Mouse (Mus musculus): ENCODE results near the gene Dennd6b. TPM values are rescaled to one million over a fixed set of nuclear protein-coding genes. Genes with fewer than 3 reads are reported as not detected.

Dennd6b gene
- polyA plus RNA-seq, 1 experiment from 2014 or later, result 93.7 TPM

DNA sequence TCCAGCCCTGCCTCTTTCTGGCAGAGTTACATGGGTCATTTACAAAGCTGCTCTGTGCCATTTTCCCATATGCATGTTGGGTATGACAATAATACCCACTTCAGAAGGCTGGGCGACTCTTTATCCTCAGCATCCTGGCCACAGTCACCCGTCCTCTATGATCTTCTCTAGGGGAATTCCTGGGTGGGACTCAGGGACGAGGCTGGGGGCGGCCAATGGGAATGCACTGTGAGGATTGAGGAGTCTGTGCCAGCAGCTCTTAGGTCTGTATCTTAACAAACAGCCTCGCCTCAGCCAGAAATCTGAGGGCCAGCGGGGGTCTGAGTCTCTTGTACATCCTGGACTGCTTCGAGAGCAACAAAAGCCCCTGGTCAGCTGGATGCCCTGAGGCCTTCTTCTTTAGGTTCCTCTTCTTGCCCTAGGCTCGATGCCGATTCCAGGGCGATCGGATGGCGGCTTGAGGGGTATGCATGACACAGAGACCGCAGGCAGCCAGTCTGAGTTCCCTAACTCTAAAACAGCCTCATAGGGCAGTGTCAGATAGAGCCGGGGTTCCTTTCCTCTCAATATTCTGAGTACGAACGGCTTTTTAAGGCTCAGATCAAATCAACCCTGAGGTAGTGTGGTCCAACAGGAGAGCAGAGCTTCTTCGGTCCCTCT, 23.9 kb downstream of the Dennd6b start:
- Histone ChIP-seq H3K27ac (replicated peaks) (peak overlapping the region; percentile 80), H3K27me3 (no peaks in the 10 kb centered on the region), H3K36me3 (peaks cover 14% of the 10 kb centered on the region), H3K9me3 (no peaks in the 10 kb centered on the region), H3K9ac (peak overlapping the region; percentile 60), H3K4me3 (peak overlapping the region; percentile 51), H3K4me2 (peak overlapping the region; percentile 99), H3K4me1 (replicated peaks) (peaks cover 86% of the 10 kb centered on the region)
- no peak for ATAC-seq (ENCODE audit: low FRiP score, low read depth)
- 24% methylated on average over 17 of the region's 17 CpGs for WGBS

DNA sequence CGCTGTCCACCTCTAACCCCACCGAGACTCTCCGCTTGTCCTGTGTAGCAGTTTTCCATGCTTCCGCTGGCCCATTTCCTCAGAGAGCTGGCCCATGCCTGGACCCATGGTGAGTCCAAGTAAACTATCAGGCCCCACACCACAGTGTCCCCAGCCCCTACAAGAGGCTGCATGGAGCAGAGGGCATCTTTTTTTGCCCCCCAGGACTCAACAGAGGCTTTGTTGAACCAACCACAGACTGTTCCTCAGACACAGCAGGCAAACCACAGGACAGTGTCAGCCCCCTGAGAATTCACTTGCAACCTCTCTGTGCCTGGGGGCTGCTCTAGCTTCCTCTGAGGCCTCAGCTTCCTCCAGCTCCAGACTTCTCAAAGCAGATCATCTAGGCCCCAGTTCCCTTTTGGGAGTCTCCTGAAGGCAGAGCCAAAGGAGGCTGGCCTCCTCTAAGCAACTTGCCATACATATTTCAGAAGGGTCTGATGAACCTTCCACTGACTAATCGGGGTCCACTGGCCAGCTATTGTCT, 24.7 kb downstream of the Dennd6b start:
- 75% methylated on average over 5 of the region's 5 CpGs for WGBS
- H3K27ac ChIP-seq (replicated peaks), result no peak overlapping the region
- H3K9ac ChIP-seq, result no peak overlapping the region
- H3K4me2 ChIP-seq, result peak overlapping the region; percentile 99; the same call in 1 of the 2 replicates
- peaks cover 78% of the 10 kb centered on the region for H3K4me1 ChIP-seq (replicated peaks)
- no peaks in the 10 kb centered on the region for H3K9me3 ChIP-seq
- peaks cover 22% of the 10 kb centered on the region for H3K36me3 ChIP-seq
- no peaks in the 10 kb centered on the region for H3K27me3 ChIP-seq
- ATAC-seq (ENCODE audit: low FRiP score, low read depth), result no peak
- no peak overlapping the region for H3K4me3 ChIP-seq

DNA sequence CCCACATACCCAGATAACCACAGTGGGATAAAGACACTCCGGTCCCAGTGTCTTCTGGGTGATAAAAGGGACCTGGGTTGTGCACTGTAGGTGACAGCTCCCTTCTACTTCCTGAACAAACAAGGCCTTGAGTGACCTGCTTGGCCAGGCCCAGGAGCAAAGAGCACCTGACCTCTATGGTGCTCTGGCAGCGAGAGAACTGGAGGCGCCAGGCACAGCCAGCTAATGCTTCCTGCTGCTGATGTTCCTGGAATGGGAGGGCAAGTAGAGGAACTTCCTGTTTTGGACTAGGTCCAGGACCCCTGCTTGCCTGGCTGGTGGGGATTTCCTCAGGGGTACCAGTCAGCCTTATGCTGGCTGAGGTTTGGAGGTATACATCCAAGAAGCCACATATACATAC, 26.2 kb downstream of the Dennd6b start:
- Histone ChIP-seq H3K9me3 (no peaks in the 10 kb centered on the region), H3K4me1 (replicated peaks) (peaks cover 63% of the 10 kb centered on the region), H3K36me3 (peaks cover 37% of the 10 kb centered on the region), H3K4me2 (no peak overlapping the region), H3K27ac (replicated peaks) (peak overlapping the region; percentile 58; the same call in 1 of the 2 replicates), H3K27me3 (no peaks in the 10 kb centered on the region), H3K9ac (no peak overlapping the region), H3K4me3 (no peak overlapping the region)
- WGBS, result 66% methylated on average over 3 of the region's 3 CpGs
- no peak for ATAC-seq (ENCODE audit: low FRiP score, low read depth)

GRCm38 (mm10) chr15:89169431-89169830, 26.9 kb downstream of the Dennd6b start:
- H3K27me3 ChIP-seq, result no peaks in the 10 kb centered on the region
- no peak overlapping the region for H3K9ac ChIP-seq
- H3K4me3 ChIP-seq, result no peak overlapping the region
- peak overlapping the region; percentile 59 for H3K27ac ChIP-seq (replicated peaks)
- 6% methylated on average over 10 of the region's 10 CpGs for WGBS
- peaks cover 43% of the 10 kb centered on the region for H3K36me3 ChIP-seq
- H3K4me2 ChIP-seq, result peak overlapping the region; percentile 20
- H3K9me3 ChIP-seq, result no peaks in the 10 kb centered on the region
- ATAC-seq (ENCODE audit: low FRiP score, low read depth), result peak; percentile 29; the same call in 1 of the 2 replicates
- peaks cover 57% of the 10 kb centered on the region for H3K4me1 ChIP-seq (replicated peaks)

DNA sequence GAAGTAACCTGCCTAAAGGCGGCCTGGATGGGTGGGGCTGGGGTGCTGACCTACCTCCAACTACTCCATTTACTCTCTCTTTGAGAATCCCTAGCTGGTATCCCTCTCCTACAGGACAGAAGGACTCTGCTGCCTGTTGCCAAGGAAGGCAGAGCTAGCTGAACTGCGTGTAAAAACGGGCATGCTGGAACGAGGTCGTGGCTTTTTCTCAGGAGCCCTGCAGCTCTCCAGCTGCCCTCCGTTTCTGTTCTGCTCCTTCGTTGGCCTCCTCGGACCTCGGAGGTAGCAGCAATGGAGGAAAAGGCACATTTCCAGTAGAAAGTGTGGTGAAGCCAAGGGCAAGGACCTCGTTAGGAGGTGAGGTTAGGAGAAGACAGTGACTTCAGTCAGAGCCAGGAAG, 27.4 kb downstream of the Dennd6b start:
- Histone ChIP-seq H3K4me2 (peak overlapping the region; percentile 20), H3K4me3 (no peak overlapping the region), H3K9me3 (no peaks in the 10 kb centered on the region), H3K4me1 (replicated peaks) (peaks cover 51% of the 10 kb centered on the region), H3K27me3 (no peaks in the 10 kb centered on the region), H3K9ac (no peak overlapping the region), H3K27ac (replicated peaks) (peak overlapping the region; percentile 59), H3K36me3 (peaks cover 48% of the 10 kb centered on the region)
- WGBS, result 52% methylated on average over 10 of the region's 10 CpGs
- ATAC-seq (ENCODE audit: low FRiP score, low read depth), result no peak

GRCm38 (mm10) chr15:89165478-89165877, 30.8 kb downstream of the Dennd6b start:
- H3K4me3 ChIP-seq, result no peak overlapping the region
- H3K4me1 ChIP-seq (replicated peaks), result peaks cover 19% of the 10 kb centered on the region
- no peaks in the 10 kb centered on the region for H3K9me3 ChIP-seq
- H3K4me2 ChIP-seq, result no peak overlapping the region
- no peak for ATAC-seq (ENCODE audit: low FRiP score, low read depth)
- no peaks in the 10 kb centered on the region for H3K27me3 ChIP-seq
- H3K27ac ChIP-seq (replicated peaks), result no peak overlapping the region
- WGBS, result 94% methylated on average over 12 of the region's 12 CpGs
- peaks cover 83% of the 10 kb centered on the region for H3K36me3 ChIP-seq
- no peak overlapping the region for H3K9ac ChIP-seq

DNA sequence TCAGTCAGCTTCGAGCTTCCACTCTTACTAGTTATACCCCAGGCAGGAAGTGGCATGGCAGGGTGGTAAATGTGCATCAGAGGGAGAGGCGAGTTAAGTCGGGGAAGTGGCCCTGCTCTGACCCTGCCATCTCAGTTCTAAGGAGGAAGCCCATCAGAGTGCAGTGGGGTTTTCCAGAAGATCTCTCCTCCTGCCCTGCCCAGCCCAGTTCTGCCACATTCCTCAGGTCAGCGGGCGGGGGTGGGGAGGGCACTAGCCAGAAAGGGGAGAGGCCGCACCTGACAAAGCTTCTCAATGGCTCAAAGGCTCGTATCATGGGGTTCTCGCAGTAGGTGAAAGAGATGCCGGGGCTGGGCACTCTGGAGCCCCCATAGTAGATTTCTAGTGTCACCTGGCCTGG, 34.9 kb downstream of the Dennd6b start:
- no peaks in the 10 kb centered on the region for H3K4me1 ChIP-seq (replicated peaks)
- H3K27me3 ChIP-seq, result no peaks in the 10 kb centered on the region
- no peak overlapping the region for H3K4me2 ChIP-seq
- ATAC-seq (ENCODE audit: low FRiP score, low read depth), result no peak
- H3K36me3 ChIP-seq, result peaks cover 100% of the 10 kb centered on the region
- no peak overlapping the region for H3K9ac ChIP-seq
- WGBS, result 94% methylated on average over 9 of the region's 9 CpGs
- no peaks in the 10 kb centered on the region for H3K9me3 ChIP-seq
- no peak overlapping the region for H3K27ac ChIP-seq (replicated peaks)
- H3K4me3 ChIP-seq, result no peak overlapping the region

- ATAC-seq (ENCODE audit: low FRiP score, low read depth), result no peak
- 94% methylated on average over 16 of the region's 16 CpGs for WGBS
- Histone ChIP-seq H3K36me3 (peaks cover 97% of the 10 kb centered on the region), H3K27me3 (no peaks in the 10 kb centered on the region), H3K4me2 (no peak overlapping the region), H3K9me3 (no peaks in the 10 kb centered on the region), H3K27ac (replicated peaks) (no peak overlapping the region), H3K4me1 (replicated peaks) (no peaks in the 10 kb centered on the region), H3K9ac (no peak overlapping the region), H3K4me3 (no peak overlapping the region)
Measured at GRCm38 (mm10) chr15:89158516-89158915, 37.8 kb downstream of the Dennd6b start.

DNA sequence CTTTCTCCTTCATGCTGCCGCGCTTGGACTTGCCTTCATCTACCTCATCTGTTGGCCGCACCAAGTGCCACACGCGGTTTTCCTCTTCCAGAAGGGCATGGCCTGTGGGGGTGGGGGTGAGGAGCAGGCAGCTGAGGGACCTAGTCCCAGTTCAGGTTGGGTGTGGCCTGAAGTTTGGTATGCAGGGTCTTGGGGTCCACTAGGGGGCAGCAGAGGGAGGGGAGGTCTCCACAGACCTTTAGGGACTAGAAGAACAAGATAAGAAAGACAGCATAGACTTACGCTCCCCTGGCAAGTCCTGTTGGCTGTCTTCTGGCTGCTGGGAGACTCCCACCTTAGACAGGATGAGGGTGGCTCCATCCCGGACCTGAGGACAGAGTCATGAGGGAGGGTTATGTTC, 38.3 kb downstream of the Dennd6b start:
- WGBS, result 74% methylated on average over 7 of the region's 7 CpGs
- no peak for ATAC-seq (ENCODE audit: low FRiP score, low read depth)

DNA sequence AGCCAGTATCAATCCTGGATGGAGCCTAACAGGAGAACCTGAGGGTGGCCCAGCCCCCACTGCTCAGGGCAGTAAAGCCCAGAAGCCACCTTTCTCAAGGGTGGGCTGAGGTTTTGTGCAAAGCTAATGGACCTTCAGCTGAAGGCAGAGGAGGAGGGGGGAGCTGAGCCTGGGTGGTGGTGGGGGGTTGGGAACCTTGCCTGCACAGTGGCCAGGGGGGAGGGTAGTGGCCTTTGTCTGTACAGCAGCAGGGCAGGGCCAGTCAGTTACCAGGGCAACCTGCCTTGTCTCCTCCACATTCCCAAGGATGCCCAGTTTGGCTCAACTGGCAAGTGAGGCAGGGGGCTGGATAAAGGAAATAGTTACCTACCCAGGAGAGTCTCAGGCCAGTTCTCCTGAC, 44.0 kb downstream of the Dennd6b start:
- H3K4me1 ChIP-seq (replicated peaks), result peaks cover 33% of the 10 kb centered on the region
- ATAC-seq (ENCODE audit: low FRiP score, low read depth), result no peak
- H3K9ac ChIP-seq, result 0 out of 2 replicates have a peak overlapping the region, but pooled peaks have one; percentile 7
- peak overlapping the region; percentile 57 for H3K27ac ChIP-seq (replicated peaks)
- H3K4me3 ChIP-seq, result no peak overlapping the region
- peaks cover 35% of the 10 kb centered on the region for H3K36me3 ChIP-seq
- H3K4me2 ChIP-seq, result no peak overlapping the region
- no peaks in the 10 kb centered on the region for H3K9me3 ChIP-seq
- no peaks in the 10 kb centered on the region for H3K27me3 ChIP-seq

More for the DNA sequence above, 38.3 kb downstream of the Dennd6b start:
- H3K27ac ChIP-seq (replicated peaks), result no peak overlapping the region
- H3K4me2 ChIP-seq, result no peak overlapping the region
- H3K4me3 ChIP-seq, result no peak overlapping the region
- no peaks in the 10 kb centered on the region for H3K4me1 ChIP-seq (replicated peaks)
- H3K36me3 ChIP-seq, result peaks cover 92% of the 10 kb centered on the region
- no peaks in the 10 kb centered on the region for H3K27me3 ChIP-seq
- no peaks in the 10 kb centered on the region for H3K9me3 ChIP-seq
- H3K9ac ChIP-seq, result no peak overlapping the region

- Histone ChIP-seq H3K9ac (peak overlapping the region; percentile 82), H3K36me3 (peaks cover 12% of the 10 kb centered on the region), H3K27me3 (no peaks in the 10 kb centered on the region), H3K4me1 (replicated peaks) (peaks cover 49% of the 10 kb centered on the region), H3K4me3 (peak overlapping the region; percentile 82), H3K27ac (replicated peaks) (peak overlapping the region; percentile 91), H3K9me3 (no peaks in the 10 kb centered on the region), H3K4me2 (peak overlapping the region; percentile 85)
- 5% methylated on average over 13 of the region's 13 CpGs for WGBS
- no peak for ATAC-seq (ENCODE audit: low FRiP score, low read depth)
Measured at GRCm38 (mm10) chr15:89150041-89150390, 46.3 kb downstream of the Dennd6b start.

DNA sequence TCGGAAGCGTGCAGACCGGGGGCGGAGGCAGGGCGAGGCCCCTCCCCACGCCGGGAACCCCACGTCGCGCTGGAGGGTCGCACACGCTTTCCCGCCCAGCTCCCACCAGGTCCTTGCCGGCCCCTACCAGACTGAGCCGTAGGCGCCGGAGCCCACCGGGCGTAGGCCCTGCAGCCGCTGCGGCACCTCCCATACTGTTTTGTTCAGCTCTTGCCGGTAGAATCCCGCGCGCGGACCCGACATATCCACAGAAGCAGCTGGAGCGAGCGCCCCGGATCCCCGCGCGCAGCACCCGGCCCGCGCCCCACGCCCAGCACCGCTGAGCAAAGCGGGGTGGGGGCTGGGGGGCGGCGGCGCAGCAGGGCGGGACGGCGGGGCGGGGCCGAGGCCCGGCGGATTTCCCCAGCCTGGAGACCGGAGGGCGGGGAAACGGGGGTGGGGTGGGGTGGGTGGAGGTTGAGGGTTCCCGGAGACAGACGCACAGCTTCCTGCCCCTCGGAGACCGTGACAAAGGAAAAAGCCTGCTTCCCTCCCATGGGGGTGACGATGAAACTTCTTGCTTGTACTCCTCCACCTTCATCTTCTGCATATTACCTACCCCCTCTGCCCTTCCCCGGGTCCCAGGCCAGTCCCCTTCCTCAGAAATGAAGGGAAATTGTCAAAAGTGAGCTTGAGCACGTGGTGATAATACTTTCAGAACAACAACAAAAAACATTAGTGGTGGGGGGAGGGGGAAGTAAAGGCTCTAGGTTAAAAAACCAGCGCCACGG, 46.8 kb downstream of the Dennd6b start, which contains the start of gene Mapk11:
Gene Mapk11 (minus strand): TSS at position 358 of the 770 bp plus-strand sequence.
- Histone ChIP-seq H3K36me3 (peaks cover 7% of the 10 kb centered on the region), H3K4me1 (replicated peaks) (peaks cover 49% of the 10 kb centered on the region), H3K4me2 (peak within 1 kb of the TSS; percentile 85), H3K9ac (peak within 1 kb of the TSS; percentile 82), H3K4me3 (peak within 1 kb of the TSS; percentile 82), H3K9me3 (no peaks in the 10 kb centered on the region), H3K27me3 (no peaks in the 10 kb centered on the region), H3K27ac (replicated peaks) (peak within 1 kb of the TSS; percentile 91)
- ATAC-seq (ENCODE audit: low FRiP score, low read depth), result peak; percentile 70
- WGBS, result under 1% methylated on average over 41 of the region's 61 CpGs
